Mouse (Mus musculus) forebrain, embryonic 11.5 days (tissue): ENCODE data around the gene Olfr1390. TPM values are rescaled to one million over a fixed set of nuclear protein-coding genes. Genes with fewer than 3 reads are reported as not detected.
"Not testable (repeated sequence)": the region's sequence is repeated elsewhere in the genome, so short reads cannot be mapped to it uniquely, and the experiment has no call there.

Experiments
- ATAC-seq: fragments of 200-750 bp; cut with Nextera tagmentation; replicated peaks from 2 replicates; pipeline ENCODE4 v1.8.0; 2017; ENCODE audit warnings: moderate TSS enrichment; ENCODE audit not compliant: low FRiP score
- DNase-seq: peaks from one replicate; pipeline ENCODE4 v3.0.0-alpha.2; 2017; ENCODE audit warnings: low spot score
- H3K27ac ChIP-seq: fragments of 300-500 bp; sonication (generic); 2 replicates; pipeline ENCODE4 v1.5.1; 2014; ENCODE audit warnings: low read depth, low read length
- H3K27me3 ChIP-seq: fragments of 300-500 bp; sonication (generic); 2 replicates; pipeline ENCODE4 v1.6.1; 2014; ENCODE audit warnings: mild to moderate bottlenecking, low read length, mixed read lengths; ENCODE audit not compliant: control insufficient read depth, insufficient read depth
- H3K36me3 ChIP-seq: fragments of 300-500 bp; sonication (generic); 2 replicates; pipeline ENCODE4 v1.6.1; 2014; ENCODE audit warnings: mild to moderate bottlenecking, low read length, moderate library complexity, mixed read lengths; ENCODE audit not compliant: control insufficient read depth, insufficient read depth
- H3K4me1 ChIP-seq: fragments of 300-500 bp; sonication (generic); replicated peaks from 2 replicates; pipeline ENCODE4 v1.6.1; 2014; ENCODE audit warnings: low read length, mixed read lengths; ENCODE audit not compliant: control insufficient read depth, insufficient read depth
- H3K4me2 ChIP-seq: fragments of 300-500 bp; sonication (generic); 2 replicates; pipeline ENCODE4 v1.6.1; 2014; ENCODE audit warnings: low read depth, mild to moderate bottlenecking, low read length, moderate library complexity, mixed read lengths; ENCODE audit not compliant: severe bottlenecking
- H3K4me3 ChIP-seq: fragments of 300-500 bp; sonication (generic); 2 replicates; pipeline ENCODE4 v1.5.1; 2014; ENCODE audit warnings: low read depth, low read length
- H3K9ac ChIP-seq: fragments of 300-500 bp; sonication (generic); 2 replicates; pipeline ENCODE4 v1.6.1; 2014; ENCODE audit warnings: low read length
- H3K9me3 ChIP-seq: fragments of 300-500 bp; sonication (generic); 2 replicates; pipeline ENCODE4 v1.6.1; 2016; ENCODE audit warnings: low read length, mixed read lengths; ENCODE audit not compliant: control insufficient read depth
- WGBS: fragments of 180-500 bp; shearing (Covaris S2); extraction: QIAGEN DNeasy Blood & Tissue Kit; methylation state at CpG from one replicate; pipeline ENCODE4 v1.1.7; 2014; 5-methylcytosine and 5-hydroxymethylcytosine counted together
- polyA plus RNA-seq: library from polyadenylated mRNA; unstranded; fragments of >200 nt; fragmentation: Nextera tagmentation; extraction: Ambion mirVana; gene quantifications from 2 replicates; pipeline ENCODE4 v1.2.1, GENCODE M21; 2014

Gene Olfr1390
- polyA plus RNA-seq, 1 experiment from 2014 or later = not detected

- H3K9ac ChIP-seq = no peak overlapping the region
- no peaks in the 10 kb centered on the region for H3K36me3 ChIP-seq
- H3K27ac ChIP-seq = no peak overlapping the region
- DNase-seq (no peak), ATAC-seq (no peak)
- no peaks in the 10 kb centered on the region for H3K27me3 ChIP-seq
- no peak overlapping the region for H3K4me3 ChIP-seq
- no peaks in the 10 kb centered on the region for H3K9me3 ChIP-seq
- no peak overlapping the region for H3K4me2 ChIP-seq
- H3K4me1 ChIP-seq = no peaks in the 10 kb centered on the region
Observed at GRCm38 (mm10) chr11:49383133-49383532, 48.1 kb downstream of the Olfr1390 start.

- H3K9ac ChIP-seq, DNase-seq, ATAC-seq: not testable (repeated sequence)
Observed at GRCm38 (mm10) chr11:49386118-49386517, 51.1 kb downstream of the Olfr1390 start.

More at GRCm38 (mm10) chr11:49386118-49386517, 51.1 kb downstream of the Olfr1390 start:
- not testable (repeated sequence) for H3K27me3 ChIP-seq, H3K36me3 ChIP-seq, H3K4me3 ChIP-seq, H3K4me2 ChIP-seq, H3K9me3 ChIP-seq, H3K27ac ChIP-seq, H3K4me1 ChIP-seq
- WGBS = 95% methylated on average over 7 of the region's 7 CpGs

Other genes starting within 250 kb of the Olfr1390 start
- gene Olfr1396, start 220.3 kb upstream of the Olfr1390 start, polyA plus RNA-seq = not detected in 2 replicates
- not detected in 2 replicates for gene Olfr1395, start 192.9 kb upstream of the Olfr1390 start, polyA plus RNA-seq
- not detected in 2 replicates for gene Olfr1394, start 180.8 kb upstream of the Olfr1390 start, polyA plus RNA-seq
- gene Btnl9, start 148.0 kb upstream of the Olfr1390 start, polyA plus RNA-seq = 0.16 TPM in 1 of 2 replicates, not detected in the other
- gene Zfp62, start 131.9 kb upstream of the Olfr1390 start, polyA plus RNA-seq = 58.4 and 59.6 TPM in 2 replicates
- 34.6 and 37.2 TPM in 2 replicates for gene Mgat1, start 91.0 kb upstream of the Olfr1390 start, polyA plus RNA-seq
- gene Olfr1393, start 56.9 kb upstream of the Olfr1390 start, polyA plus RNA-seq = not detected in 2 replicates
- not detected in 2 replicates for gene Olfr1392, start 49.9 kb upstream of the Olfr1390 start, polyA plus RNA-seq
- not detected in 2 replicates for gene Olfr10, start 30.4 kb upstream of the Olfr1390 start, polyA plus RNA-seq
- not detected in 2 replicates for gene Olfr1391, start 12.4 kb upstream of the Olfr1390 start, polyA plus RNA-seq
- not detected in 2 replicates for gene Olfr1389, start 87.9 kb downstream of the Olfr1390 start, polyA plus RNA-seq
- 0.17 and 0.20 TPM in 2 replicates for gene Olfr1388, start 101.4 kb downstream of the Olfr1390 start, polyA plus RNA-seq
- gene Olfr1387, start 120.2 kb downstream of the Olfr1390 start, polyA plus RNA-seq = not detected in 2 replicates
- not detected in 2 replicates for gene Olfr1386, start 129.9 kb downstream of the Olfr1390 start, polyA plus RNA-seq
- gene Olfr1385, start 153.9 kb downstream of the Olfr1390 start, polyA plus RNA-seq = not detected in 2 replicates
- not detected in 2 replicates for gene Olfr1384, start 171.5 kb downstream of the Olfr1390 start, polyA plus RNA-seq
- gene Olfr1383, start 184.5 kb downstream of the Olfr1390 start, polyA plus RNA-seq = not detected in 2 replicates
- gene Olfr1382, start 193.1 kb downstream of the Olfr1390 start, polyA plus RNA-seq = not detected in 2 replicates
- not detected in 2 replicates for gene Olfr1381, start 208.3 kb downstream of the Olfr1390 start, polyA plus RNA-seq
- not detected in 2 replicates for gene Olfr1380, start 221.7 kb downstream of the Olfr1390 start, polyA plus RNA-seq